ENCODE assay signal across 20 mouse cellular contexts in genomic region chr7:113756616-113757015, GRCm38 (mm10). TPM values are rescaled to one million over a fixed set of nuclear protein-coding genes. Genes with fewer than 3 reads are reported as not detected.
"Had no signal": no experiment of that assay in that cellular context is flagged by ENCODE, and none has a peak within 500 bp of the region (broad histone marks: within the 10 kb centered on the region; RNA-seq: fewer than 3 reads in every experiment).

No protein-coding gene starts in this region.

- H3K9ac ChIP-seq: lung, embryonic 14.5 days; midbrain, embryonic 12.5 days; neural tube, embryonic 13.5 days; neural tube, embryonic 15.5 days had no signal

- H3K4me1 ChIP-seq: midbrain, embryonic 10.5 days; midbrain, embryonic 12.5 days; neural tube, embryonic 13.5 days; neural tube, embryonic 15.5 days had no signal

- H3K9me3 ChIP-seq: midbrain, embryonic 10.5 days; midbrain, embryonic 12.5 days; neural tube, embryonic 13.5 days; neural tube, embryonic 15.5 days had no signal

- DNase-seq: lung, adult 18-20 months; lung, embryonic 14.5 days; lung, postnatal 10 days; lung, postnatal 4 days; midbrain, embryonic 14.5 days; retina, postnatal 1 day; right cerebral cortex, adult 18-20 months; right cerebral cortex, postnatal 25 days; right cerebral cortex, postnatal 4 days; spleen, adult 18-20 months; thymus, adult 18-20 months; thymus, postnatal 14 days; thymus, postnatal 36 days had no signal

- H3K27ac ChIP-seq: midbrain, embryonic 10.5 days; midbrain, embryonic 12.5 days; neural tube, embryonic 13.5 days; neural tube, embryonic 15.5 days had no signal

- H3K36me3 ChIP-seq: midbrain, embryonic 10.5 days; midbrain, embryonic 12.5 days; neural tube, embryonic 13.5 days; neural tube, embryonic 15.5 days had no signal

- H3K27me3 ChIP-seq: neural tube, embryonic 15.5 days had no signal

- ATAC-seq: midbrain, embryonic 16.5 days had no signal

- H3K4me3 ChIP-seq: midbrain, embryonic 10.5 days; midbrain, embryonic 12.5 days; myocyte; neural tube, embryonic 13.5 days; neural tube, embryonic 15.5 days had no signal

- H3K4me2 ChIP-seq: lung, embryonic 14.5 days; midbrain, embryonic 12.5 days; neural tube, embryonic 13.5 days; neural tube, embryonic 15.5 days had no signal

RNA-seq across cellular contexts. Expression of gene Spon1, which starts 9.2 kb away (rescaled TPM):
- total RNA-seq: megakaryocyte-erythroid progenitor cell, adult 5-6 weeks had no signal
